Mouse (Mus musculus): ENCODE measurements around the gene Zfp385a. TPM values are rescaled to one million over a fixed set of nuclear protein-coding genes. Genes with fewer than 3 reads are reported as not detected.

Zfp385a gene
- total and polyA plus RNA-seq, 3 experiments = 4.4 to 54.0 TPM; not detected in 1

Other genes with a start within 250 kb of the Zfp385a start
- 3.8 and 5.2 TPM in 2 replicates for gene Smug1, start 173.0 kb downstream of the Zfp385a start, total RNA-seq (2012; rRNA removed)
- gene Smug1, start 173.0 kb downstream of the Zfp385a start, polyA plus RNA-seq (2012; ENCODE audit: insufficient read depth in 1 of 2, insufficient read length in 2 of 2, low read depth in 1 of 2, low replicate concordance in 2 of 2, missing spikeins in 1 of 2) = 1 to 10 TPM in 1 of 2 experiments, not detected in 1; 4.6 TPM
- gene Cbx5, start 100.3 kb downstream of the Zfp385a start, total RNA-seq (2012; rRNA removed) = 39.8 and 40.5 TPM in 2 replicates
- 10 to 100 TPM; 42.4 to 67.1 TPM for gene Cbx5, start 100.3 kb downstream of the Zfp385a start, polyA plus RNA-seq (2012; ENCODE audit: insufficient read depth in 1 of 2, insufficient read length in 2 of 2, low read depth in 1 of 2, low replicate concordance in 2 of 2, missing spikeins in 1 of 2)
- gene Hnrnpa1, start 99.7 kb downstream of the Zfp385a start, total RNA-seq (2012; rRNA removed) = 322 and 402 TPM in 2 replicates
- gene Hnrnpa1, start 99.7 kb downstream of the Zfp385a start, polyA plus RNA-seq (2012; ENCODE audit: insufficient read depth in 1 of 2, insufficient read length in 2 of 2, low read depth in 1 of 2, low replicate concordance in 2 of 2, missing spikeins in 1 of 2) = 100 to 1,000 TPM in 1 of 2 experiments, not detected in 1; 900 TPM
- gene Nfe2, start 81.7 kb downstream of the Zfp385a start, total RNA-seq (2012; rRNA removed) = 63.9 and 74.6 TPM in 2 replicates
- gene Nfe2, start 81.7 kb downstream of the Zfp385a start, polyA plus RNA-seq (2012; ENCODE audit: insufficient read depth in 1 of 2, insufficient read length in 2 of 2, low read depth in 1 of 2, low replicate concordance in 2 of 2, missing spikeins in 1 of 2) = 100 to 1,000 TPM in 1 of 2 experiments, not detected in 1; 103 TPM
- gene Copz1, start 67.4 kb downstream of the Zfp385a start, total RNA-seq (2012; rRNA removed) = 46.7 and 48.0 TPM in 2 replicates
- 100 to 1,000 TPM; 117 to 822 TPM for gene Copz1, start 67.4 kb downstream of the Zfp385a start, polyA plus RNA-seq (2012; ENCODE audit: insufficient read depth in 1 of 2, insufficient read length in 2 of 2, low read depth in 1 of 2, low replicate concordance in 2 of 2, missing spikeins in 1 of 2)
- gene Gpr84, start 29.5 kb downstream of the Zfp385a start, total RNA-seq (2012; rRNA removed) = 0.12 TPM in 1 of 2 replicates, not detected in the other
- under 1 TPM in 1 of 2 experiments, not detected in 1; 0.21 TPM for gene Gpr84, start 29.5 kb downstream of the Zfp385a start, polyA plus RNA-seq (2012; ENCODE audit: insufficient read depth in 1 of 2, insufficient read length in 2 of 2, low read depth in 1 of 2, low replicate concordance in 2 of 2, missing spikeins in 1 of 2)
- gene Itga5, start 26.7 kb upstream of the Zfp385a start, total RNA-seq (2012; rRNA removed) = 6.0 and 6.7 TPM in 2 replicates
- 10 to 100 TPM in 1 of 2 experiments, not detected in 1; 17.4 TPM for gene Itga5, start 26.7 kb upstream of the Zfp385a start, polyA plus RNA-seq (2012; ENCODE audit: insufficient read depth in 1 of 2, insufficient read length in 2 of 2, low read depth in 1 of 2, low replicate concordance in 2 of 2, missing spikeins in 1 of 2)
- 0.15 TPM in 1 of 2 replicates, not detected in the other for gene Gtsf1, start 90.4 kb upstream of the Zfp385a start, total RNA-seq (2012; rRNA removed)
- not detected for gene Gtsf1, start 90.4 kb upstream of the Zfp385a start, polyA plus RNA-seq (2012; ENCODE audit: insufficient read depth in 1 of 2, insufficient read length in 2 of 2, low read depth in 1 of 2, low replicate concordance in 2 of 2, missing spikeins in 1 of 2)
- gene Gtsf2, start 108.4 kb upstream of the Zfp385a start, total RNA-seq (2012; rRNA removed) = not detected in 2 replicates
- not detected for gene Gtsf2, start 108.4 kb upstream of the Zfp385a start, polyA plus RNA-seq (2012; ENCODE audit: insufficient read depth in 1 of 2, insufficient read length in 2 of 2, low read depth in 1 of 2, low replicate concordance in 2 of 2, missing spikeins in 1 of 2)
- gene Nckap1l, start 113.7 kb upstream of the Zfp385a start, total RNA-seq (2012; rRNA removed) = 17.8 and 17.9 TPM in 2 replicates
- 10 to 100 TPM in 1 of 2 experiments, not detected in 1; 27.1 TPM for gene Nckap1l, start 113.7 kb upstream of the Zfp385a start, polyA plus RNA-seq (2012; ENCODE audit: insufficient read depth in 1 of 2, insufficient read length in 2 of 2, low read depth in 1 of 2, low replicate concordance in 2 of 2, missing spikeins in 1 of 2)
- gene Pde1b, start 162.9 kb upstream of the Zfp385a start, total RNA-seq (2012; rRNA removed) = 1.8 and 2.4 TPM in 2 replicates
- gene Pde1b, start 162.9 kb upstream of the Zfp385a start, polyA plus RNA-seq (2012; ENCODE audit: insufficient read depth in 1 of 2, insufficient read length in 2 of 2, low read depth in 1 of 2, low replicate concordance in 2 of 2, missing spikeins in 1 of 2) = 1 to 10 TPM in 1 of 2 experiments, not detected in 1; 4.5 TPM
- not detected in 2 replicates for gene Ppp1r1a, start 197.9 kb upstream of the Zfp385a start, total RNA-seq (2012; rRNA removed)
- gene Ppp1r1a, start 197.9 kb upstream of the Zfp385a start, polyA plus RNA-seq (2012; ENCODE audit: insufficient read depth in 1 of 2, insufficient read length in 2 of 2, low read depth in 1 of 2, low replicate concordance in 2 of 2, missing spikeins in 1 of 2) = not detected
- gene Glycam1, start 225.0 kb upstream of the Zfp385a start, total RNA-seq (2012; rRNA removed) = not detected in 2 replicates
- not detected for gene Glycam1, start 225.0 kb upstream of the Zfp385a start, polyA plus RNA-seq (2012; ENCODE audit: insufficient read depth in 1 of 2, insufficient read length in 2 of 2, low read depth in 1 of 2, low replicate concordance in 2 of 2, missing spikeins in 1 of 2)

All from MEL (cell line).